Mouse (Mus musculus): Measurements from ENCODE around the gene Fh1. TPM values are rescaled to one million over a fixed set of nuclear protein-coding genes. Genes with fewer than 3 reads are reported as not detected.

Fh1 gene
- polyA plus RNA-seq, 1 experiment from 2014 or later, result 87.8 TPM

GRCm38 (mm10) chr1:175574129-175574528, 51.3 kb downstream of the Fh1 start:
- Histone ChIP-seq H3K4me2 (no peak overlapping the region), H3K27me3 (replicated peaks) (no peaks in the 10 kb centered on the region), H3K4me1 (no peaks in the 10 kb centered on the region), H3K4me3 (no peak overlapping the region), H3K27ac (no peak overlapping the region), H3K9ac (no peak overlapping the region), H3K9me3 (replicated peaks) (no peaks in the 10 kb centered on the region), H3K36me3 (no peaks in the 10 kb centered on the region)
- 59% methylated on average over 2 of the region's 2 CpGs for WGBS (ENCODE audit: insufficient replicate concordance)
- no peak for ATAC-seq

GRCm38 (mm10) chr1:175565579-175566103, 59.8 kb downstream of the Fh1 start:
- no peaks in the 10 kb centered on the region for H3K9me3 ChIP-seq (replicated peaks)
- no peak overlapping the region for H3K4me2 ChIP-seq
- 61% methylated on average over 6 of the region's 6 CpGs for WGBS (ENCODE audit: insufficient replicate concordance)
- no peak overlapping the region for H3K27ac ChIP-seq
- no peaks in the 10 kb centered on the region for H3K27me3 ChIP-seq (replicated peaks)
- H3K9ac ChIP-seq, result no peak overlapping the region
- no peaks in the 10 kb centered on the region for H3K36me3 ChIP-seq
- no peak overlapping the region for H3K4me3 ChIP-seq
- no peaks in the 10 kb centered on the region for H3K4me1 ChIP-seq
- no peak for ATAC-seq

GRCm38 (mm10) chr1:175564321-175564720, 61.1 kb downstream of the Fh1 start:
- Histone ChIP-seq H3K9me3 (replicated peaks) (no peaks in the 10 kb centered on the region), H3K27me3 (replicated peaks) (no peaks in the 10 kb centered on the region), H3K4me1 (no peaks in the 10 kb centered on the region), H3K4me3 (no peak overlapping the region), H3K36me3 (no peaks in the 10 kb centered on the region), H3K9ac (no peak overlapping the region), H3K4me2 (no peak overlapping the region), H3K27ac (no peak overlapping the region)
- no peak for ATAC-seq
- WGBS (ENCODE audit: insufficient replicate concordance), result 71% methylated on average over 4 of the region's 4 CpGs

- Histone ChIP-seq H3K4me3 (no peak overlapping the region), H3K36me3 (no peaks in the 10 kb centered on the region), H3K4me1 (no peaks in the 10 kb centered on the region), H3K27ac (no peak overlapping the region), H3K27me3 (replicated peaks) (no peaks in the 10 kb centered on the region), H3K4me2 (no peak overlapping the region), H3K9me3 (replicated peaks) (no peaks in the 10 kb centered on the region), H3K9ac (no peak overlapping the region)
- WGBS (ENCODE audit: insufficient replicate concordance), result 64% methylated on average over 2 of the region's 2 CpGs
- ATAC-seq, result no peak
Measured at GRCm38 (mm10) chr1:175562379-175562778, 63.1 kb downstream of the Fh1 start.

GRCm38 (mm10) chr1:175561806-175562205, 63.6 kb downstream of the Fh1 start:
- Histone ChIP-seq H3K36me3 (no peaks in the 10 kb centered on the region), H3K27me3 (replicated peaks) (no peaks in the 10 kb centered on the region), H3K4me1 (no peaks in the 10 kb centered on the region), H3K4me3 (no peak overlapping the region), H3K9me3 (replicated peaks) (no peaks in the 10 kb centered on the region), H3K4me2 (no peak overlapping the region), H3K27ac (no peak overlapping the region), H3K9ac (no peak overlapping the region)
- ATAC-seq, result no peak

- Histone ChIP-seq H3K27ac (no peak overlapping the region), H3K36me3 (no peaks in the 10 kb centered on the region), H3K4me2 (no peak overlapping the region), H3K9me3 (replicated peaks) (no peaks in the 10 kb centered on the region), H3K4me1 (no peaks in the 10 kb centered on the region), H3K27me3 (replicated peaks) (no peaks in the 10 kb centered on the region), H3K4me3 (no peak overlapping the region), H3K9ac (no peak overlapping the region)
- 74% methylated on average over 1 of the region's 1 CpGs for WGBS (ENCODE audit: insufficient replicate concordance)
- ATAC-seq, result no peak
Measured at GRCm38 (mm10) chr1:175554641-175555040, 70.8 kb downstream of the Fh1 start.

- Histone ChIP-seq H3K4me2 (no peak overlapping the region), H3K9ac (no peak overlapping the region), H3K27ac (no peak overlapping the region), H3K4me1 (no peaks in the 10 kb centered on the region), H3K27me3 (replicated peaks) (no peaks in the 10 kb centered on the region), H3K4me3 (no peak overlapping the region), H3K36me3 (no peaks in the 10 kb centered on the region), H3K9me3 (replicated peaks) (no peaks in the 10 kb centered on the region)
- ATAC-seq, result no peak
- 50% methylated on average over 3 of the region's 3 CpGs for WGBS (ENCODE audit: insufficient replicate concordance)
Measured at GRCm38 (mm10) chr1:175552474-175552873, 73.0 kb downstream of the Fh1 start.

GRCm38 (mm10) chr1:175550586-175550985, 74.8 kb downstream of the Fh1 start:
- no peaks in the 10 kb centered on the region for H3K27me3 ChIP-seq (replicated peaks)
- no peak for ATAC-seq
- H3K9me3 ChIP-seq (replicated peaks), result no peaks in the 10 kb centered on the region
- no peak overlapping the region for H3K4me3 ChIP-seq
- no peak overlapping the region for H3K27ac ChIP-seq
- H3K9ac ChIP-seq, result no peak overlapping the region
- WGBS (ENCODE audit: insufficient replicate concordance), result 55% methylated on average over 1 of the region's 1 CpGs
- no peak overlapping the region for H3K4me2 ChIP-seq
- no peaks in the 10 kb centered on the region for H3K36me3 ChIP-seq
- no peaks in the 10 kb centered on the region for H3K4me1 ChIP-seq

Other genes with a start within 250 kb of the Fh1 start
- gene Rgs7, start 133.1 kb downstream of the Fh1 start, polyA plus RNA-seq (2016; fragmentation: Nextera tagmentation; extraction: Ambion mirVana), result 0.07 and 0.17 TPM in 2 replicates
- 2.9 and 3.2 TPM in 2 replicates for gene Kmo, start 5.3 kb downstream of the Fh1 start, polyA plus RNA-seq (2016; fragmentation: Nextera tagmentation; extraction: Ambion mirVana)
- 2.5 and 3.1 TPM in 2 replicates for gene Opn3, start 67.1 kb upstream of the Fh1 start, polyA plus RNA-seq (2016; fragmentation: Nextera tagmentation; extraction: Ambion mirVana)
- 1.6 TPM in 2 replicates for gene Chml, start 67.3 kb upstream of the Fh1 start, polyA plus RNA-seq (2016; fragmentation: Nextera tagmentation; extraction: Ambion mirVana)
- not detected in 2 replicates for gene Wdr64, start 73.0 kb upstream of the Fh1 start, polyA plus RNA-seq (2016; fragmentation: Nextera tagmentation; extraction: Ambion mirVana)